Mouse (Mus musculus): ENCODE data around the gene Dnajc24. TPM values are rescaled to one million over a fixed set of nuclear protein-coding genes. Genes with fewer than 3 reads are reported as not detected.

The Dnajc24 gene
- 22.5 and 26.3 TPM in 2 replicates for polyA plus RNA-seq (2015; fragmentation: Nextera tagmentation; extraction: Ambion mirVana)

DNA sequence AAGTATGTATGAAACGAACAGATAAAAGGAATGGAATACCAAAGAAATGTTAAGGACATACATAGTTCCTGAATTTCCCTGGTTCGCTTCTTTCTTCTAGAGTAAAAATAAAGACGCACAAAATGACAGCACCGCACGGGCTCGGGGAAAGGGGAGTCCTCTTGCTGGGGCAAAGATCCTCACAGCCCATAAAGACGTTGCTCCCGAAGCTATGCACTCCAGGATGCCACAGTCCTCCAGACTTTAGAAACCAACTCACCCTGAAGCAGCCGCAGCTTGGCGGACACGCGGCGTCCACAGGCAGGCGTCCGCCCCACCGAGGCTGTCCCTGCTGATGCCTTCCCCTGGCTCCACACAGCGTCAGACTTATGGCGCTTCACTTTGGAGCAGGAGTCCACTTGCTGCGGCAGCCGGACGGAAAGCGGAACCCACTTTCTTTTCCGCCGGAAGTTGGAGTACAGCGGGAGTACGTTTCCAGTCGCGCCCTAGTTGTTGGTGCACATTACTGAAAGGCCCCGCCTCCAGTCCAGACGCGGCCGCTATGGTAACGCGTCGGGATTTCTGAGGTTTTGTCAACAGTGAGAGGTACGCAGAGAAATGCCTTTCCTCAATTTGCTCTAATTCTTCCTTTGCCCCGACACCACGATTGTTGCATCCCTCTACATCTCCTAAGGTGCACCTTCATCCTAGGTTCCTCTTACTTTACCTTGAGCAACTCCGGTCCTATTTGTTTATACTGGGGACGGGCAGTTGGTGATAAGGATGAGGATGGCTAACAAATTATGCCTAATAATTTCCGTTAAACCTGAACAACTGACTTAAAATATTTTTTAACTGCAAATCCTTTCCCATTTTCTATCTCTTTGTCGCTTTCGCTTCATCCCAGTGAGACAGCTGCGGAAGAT, at the start of gene Dnajc24:
Gene Dnajc24, minus strand, starts transcription at position 715 of the 905 bp plus-strand sequence.
- Histone ChIP-seq H3K4me3 (ENCODE audit: low read depth, low read length) (peak within 1 kb of the TSS; percentile 89), H3K27me3 (replicated peaks; ENCODE audit: control insufficient read depth, insufficient read depth, low read length) (no peaks in the 10 kb centered on the region), H3K9me3 (ENCODE audit: control insufficient read depth) (no peaks in the 10 kb centered on the region), H3K9ac (ENCODE audit: low read depth, low read length) (peak within 1 kb of the TSS; percentile 72), H3K27ac (ENCODE audit: low read depth, low read length) (peak within 1 kb of the TSS; percentile 70), H3K36me3 (ENCODE audit: control insufficient read depth, insufficient read depth) (no peaks in the 10 kb centered on the region), H3K4me1 (replicated peaks; ENCODE audit: control insufficient read depth, insufficient read depth, low read length) (no peaks in the 10 kb centered on the region), H3K4me2 (replicated peaks; ENCODE audit: low read depth) (peak within 1 kb of the TSS; percentile 66)
- 1% methylated on average over 44 of the region's 44 CpGs for WGBS
- TF ChIP-seq CTCF (IDR thresholded peaks at IDR 0.05; ENCODE audit: low read depth), result no peak
- peak; percentile 98 for ATAC-seq

DNA sequence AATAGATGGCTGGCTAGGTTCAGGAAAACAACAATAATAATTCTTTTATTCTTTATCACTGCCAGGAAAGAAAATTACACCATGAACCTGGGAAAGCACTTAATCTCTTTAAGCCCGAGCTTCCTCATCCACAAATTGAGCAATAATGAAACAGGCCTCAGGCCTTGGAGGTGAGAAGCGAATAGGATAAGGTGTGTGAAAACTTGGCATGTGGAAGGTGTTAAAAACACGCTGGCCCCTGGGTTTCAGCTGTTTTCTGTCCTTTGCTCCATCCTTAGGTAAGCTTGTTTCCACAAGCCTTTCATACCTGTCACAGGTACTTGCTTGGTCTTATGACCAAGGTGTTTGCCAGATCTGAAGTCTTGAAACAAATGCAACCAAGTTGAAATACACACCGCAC, 43.3 kb upstream of the Dnajc24 start:
- no peaks in the 10 kb centered on the region for H3K9me3 ChIP-seq (ENCODE audit: control insufficient read depth)
- H3K4me2 ChIP-seq (replicated peaks; ENCODE audit: low read depth), result no peak overlapping the region
- H3K4me3 ChIP-seq (ENCODE audit: low read depth, low read length), result no peak overlapping the region
- no peak for TF ChIP-seq CTCF (IDR thresholded peaks at IDR 0.05; ENCODE audit: low read depth)
- H3K4me1 ChIP-seq (replicated peaks; ENCODE audit: control insufficient read depth, insufficient read depth, low read length), result no peaks in the 10 kb centered on the region
- H3K27ac ChIP-seq (ENCODE audit: low read depth, low read length), result no peak overlapping the region
- no peak for ATAC-seq
- H3K27me3 ChIP-seq (replicated peaks; ENCODE audit: control insufficient read depth, insufficient read depth, low read length), result no peaks in the 10 kb centered on the region
- H3K36me3 ChIP-seq (ENCODE audit: control insufficient read depth, insufficient read depth), result no peaks in the 10 kb centered on the region
- no peak overlapping the region for H3K9ac ChIP-seq (ENCODE audit: low read depth, low read length)
- 75% methylated on average over 4 of the region's 4 CpGs for WGBS

- H3K36me3 ChIP-seq (ENCODE audit: control insufficient read depth, insufficient read depth), result no peaks in the 10 kb centered on the region
- WGBS, result 79% methylated on average over 7 of the region's 7 CpGs
- no peaks in the 10 kb centered on the region for H3K9me3 ChIP-seq (ENCODE audit: control insufficient read depth)
- H3K4me3 ChIP-seq (ENCODE audit: low read depth, low read length), result no peak overlapping the region
- no peaks in the 10 kb centered on the region for H3K4me1 ChIP-seq (replicated peaks; ENCODE audit: control insufficient read depth, insufficient read depth, low read length)
- no peak for ATAC-seq
- H3K4me2 ChIP-seq (replicated peaks; ENCODE audit: low read depth), result no peak overlapping the region
- H3K9ac ChIP-seq (ENCODE audit: low read depth, low read length), result no peak overlapping the region
- no peak overlapping the region for H3K27ac ChIP-seq (ENCODE audit: low read depth, low read length)
- no peaks in the 10 kb centered on the region for H3K27me3 ChIP-seq (replicated peaks; ENCODE audit: control insufficient read depth, insufficient read depth, low read length)
- TF ChIP-seq CTCF (IDR thresholded peaks at IDR 0.05; ENCODE audit: low read depth), result no peak
These were observed 39.1 kb upstream of the Dnajc24 start for GRCm38 (mm10) chr2:106042495-106042894.

DNA sequence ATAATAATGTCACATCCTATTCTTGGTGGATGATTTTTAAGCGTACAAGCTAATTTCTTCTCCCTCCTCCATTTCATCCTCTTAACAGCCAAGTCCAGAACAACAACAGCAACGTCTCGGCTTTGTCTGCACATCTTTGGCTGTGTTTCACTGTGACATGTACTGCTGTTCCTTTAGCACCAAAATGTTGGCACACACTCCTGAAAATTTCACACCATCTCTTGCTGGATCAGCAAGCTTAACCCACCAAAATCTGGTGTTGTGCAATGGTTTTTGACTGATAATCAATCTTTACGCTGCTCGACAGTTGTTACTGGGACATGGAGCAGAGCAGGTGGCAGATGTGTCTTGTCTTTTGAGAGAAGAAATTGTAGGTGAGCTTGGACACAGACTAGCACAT, 38.6 kb upstream of the Dnajc24 start:
- H3K27me3 ChIP-seq (replicated peaks; ENCODE audit: control insufficient read depth, insufficient read depth, low read length), result no peaks in the 10 kb centered on the region
- no peaks in the 10 kb centered on the region for H3K4me1 ChIP-seq (replicated peaks; ENCODE audit: control insufficient read depth, insufficient read depth, low read length)
- no peaks in the 10 kb centered on the region for H3K36me3 ChIP-seq (ENCODE audit: control insufficient read depth, insufficient read depth)
- TF ChIP-seq CTCF (IDR thresholded peaks at IDR 0.05; ENCODE audit: low read depth), result no peak
- H3K4me2 ChIP-seq (replicated peaks; ENCODE audit: low read depth), result no peak overlapping the region
- H3K9ac ChIP-seq (ENCODE audit: low read depth, low read length), result no peak overlapping the region
- no peaks in the 10 kb centered on the region for H3K9me3 ChIP-seq (ENCODE audit: control insufficient read depth)
- ATAC-seq, result no peak
- no peak overlapping the region for H3K27ac ChIP-seq (ENCODE audit: low read depth, low read length)
- 89% methylated on average over 5 of the region's 5 CpGs for WGBS
- H3K4me3 ChIP-seq (ENCODE audit: low read depth, low read length), result no peak overlapping the region

DNA sequence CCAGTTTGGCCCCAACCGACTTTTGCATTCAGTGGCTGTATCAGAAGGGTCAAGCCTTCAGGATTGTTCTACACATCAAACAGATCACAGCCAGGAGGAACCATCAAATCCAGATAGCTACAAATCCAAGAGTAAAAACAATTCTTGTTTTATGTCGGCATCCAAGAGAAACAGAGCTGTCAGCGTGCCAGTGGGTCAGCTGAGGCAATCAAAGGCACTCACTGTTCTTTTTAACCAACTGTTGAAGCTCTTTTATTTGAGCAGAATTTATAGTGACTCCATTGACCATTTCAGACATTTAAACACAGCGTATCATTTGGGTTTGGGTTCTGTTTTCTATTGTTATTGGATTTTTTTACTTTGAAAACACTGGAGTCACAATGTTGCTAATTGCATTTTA, 34.9 kb upstream of the Dnajc24 start:
- ATAC-seq, result no peak
- Histone ChIP-seq H3K4me3 (ENCODE audit: low read depth, low read length) (no peak overlapping the region), H3K4me1 (replicated peaks; ENCODE audit: control insufficient read depth, insufficient read depth, low read length) (no peaks in the 10 kb centered on the region), H3K27me3 (replicated peaks; ENCODE audit: control insufficient read depth, insufficient read depth, low read length) (no peaks in the 10 kb centered on the region), H3K4me2 (replicated peaks; ENCODE audit: low read depth) (no peak overlapping the region), H3K9ac (ENCODE audit: low read depth, low read length) (no peak overlapping the region), H3K36me3 (ENCODE audit: control insufficient read depth, insufficient read depth) (no peaks in the 10 kb centered on the region), H3K9me3 (ENCODE audit: control insufficient read depth) (no peaks in the 10 kb centered on the region), H3K27ac (ENCODE audit: low read depth, low read length) (no peak overlapping the region)
- TF ChIP-seq CTCF (IDR thresholded peaks at IDR 0.05; ENCODE audit: low read depth), result no peak
- 75% methylated on average over 4 of the region's 4 CpGs for WGBS

DNA sequence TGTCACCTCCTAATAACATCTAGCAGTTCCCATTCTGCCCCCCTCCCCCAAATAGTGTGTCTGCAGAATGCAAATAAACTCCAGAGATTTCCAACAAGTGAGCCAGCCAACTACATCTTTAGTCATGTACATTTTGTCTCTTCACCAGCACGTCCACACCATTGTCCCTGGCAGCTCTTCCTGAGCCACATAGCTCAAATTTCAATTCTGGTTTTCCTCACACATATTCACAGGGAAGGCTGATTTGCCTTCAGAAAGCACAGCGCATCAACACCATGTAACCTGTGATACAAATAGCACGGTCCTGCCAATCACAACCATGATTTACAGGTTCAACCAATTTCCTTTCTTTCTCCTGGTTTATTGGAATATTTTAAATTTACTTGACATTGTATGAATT, 21.5 kb upstream of the Dnajc24 start:
- WGBS, result 75% methylated on average over 3 of the region's 3 CpGs
- no peak overlapping the region for H3K9ac ChIP-seq (ENCODE audit: low read depth, low read length)
- H3K4me1 ChIP-seq (replicated peaks; ENCODE audit: control insufficient read depth, insufficient read depth, low read length), result no peaks in the 10 kb centered on the region
- no peak for TF ChIP-seq CTCF (IDR thresholded peaks at IDR 0.05; ENCODE audit: low read depth)
- H3K27ac ChIP-seq (ENCODE audit: low read depth, low read length), result no peak overlapping the region
- H3K36me3 ChIP-seq (ENCODE audit: control insufficient read depth, insufficient read depth), result no peaks in the 10 kb centered on the region
- no peaks in the 10 kb centered on the region for H3K9me3 ChIP-seq (ENCODE audit: control insufficient read depth)
- no peaks in the 10 kb centered on the region for H3K27me3 ChIP-seq (replicated peaks; ENCODE audit: control insufficient read depth, insufficient read depth, low read length)
- H3K4me3 ChIP-seq (ENCODE audit: low read depth, low read length), result no peak overlapping the region
- H3K4me2 ChIP-seq (replicated peaks; ENCODE audit: low read depth), result no peak overlapping the region
- ATAC-seq, result no peak
